In the genomic region with DNA sequence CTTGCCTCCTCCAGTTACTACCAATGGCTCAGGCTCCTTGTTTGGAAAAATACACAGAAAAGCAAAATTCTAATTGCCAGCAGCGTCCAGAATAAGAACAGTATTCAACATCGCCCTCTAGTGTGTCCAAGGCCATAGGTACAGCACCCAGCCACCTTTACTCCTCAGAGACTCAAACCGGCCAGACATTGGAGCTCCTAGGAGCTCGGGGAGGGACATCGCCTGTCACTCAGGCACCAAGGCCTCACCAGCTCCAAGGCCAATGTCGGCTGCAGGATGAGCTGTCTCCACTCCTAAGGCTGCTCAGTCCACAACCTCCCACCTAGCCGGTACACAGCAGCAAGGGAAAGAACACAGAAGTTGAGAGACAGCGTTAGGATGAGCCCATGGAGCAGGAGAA, we compare ENCODE assay signal across 8 mouse cellular contexts.
A peak's percentile ranks its signal among the peaks of the same experiment; 100 is the strongest.
DNase-seq lines count a peak whose midpoint lies in the region; ATAC-seq and TF ChIP-seq lines count a peak whose summit lies in the region.

No protein-coding gene starts in this region.

- H3K4me3 ChIP-seq in forebrain, embryonic 13.5 days = no peak overlapping the region
- peak overlapping the region; percentile 26; the same call in 1 of the 2 replicates for H3K4me3 ChIP-seq in layer of hippocampus, adult 2 months
- no peak overlapping the region for H3K4me3 ChIP-seq in neural tube, embryonic 12.5 days

- DNase-seq in frontal cortex, postnatal 25 days (ENCODE audit: low spot score in 2 of 2) = no peak
- peak; percentile 53 for DNase-seq in testis, postnatal 10 days (ENCODE audit: low spot score)
- DNase-seq in testis, postnatal 14 days (ENCODE audit: low spot score) = no peak
- no peak for DNase-seq in layer of hippocampus, adult 2 months (ENCODE audit: low spot score in 2 of 2)
- DNase-seq in spleen, adult 12 weeks (ENCODE audit: low spot score) = no peak

- peaks cover 23% of the 10 kb centered on the region for H3K4me1 ChIP-seq in forebrain, embryonic 13.5 days
- H3K4me1 ChIP-seq in neural tube, embryonic 12.5 days = peaks cover 22% of the 10 kb centered on the region

- H3K36me3 ChIP-seq in forebrain, embryonic 13.5 days (ENCODE audit: poor library complexity, severe bottlenecking) = no peaks in the 10 kb centered on the region
- no peaks in the 10 kb centered on the region for H3K36me3 ChIP-seq in neural tube, embryonic 12.5 days

- peak; percentile 55 for ATAC-seq in frontal cortex, adult (ENCODE audit: low TSS enrichment)
- 0 out of 2 replicates have a peak, but pooled peaks have one; percentile 14 for ATAC-seq in forebrain, embryonic 13.5 days
- ATAC-seq in neural tube, embryonic 12.5 days (ENCODE audit: low FRiP score, low read depth) = no peak

- H3K27ac ChIP-seq in forebrain, embryonic 13.5 days = no peak overlapping the region
- H3K27ac ChIP-seq in layer of hippocampus, adult 2 months = peak overlapping the region; percentile 93
- no peak overlapping the region for H3K27ac ChIP-seq in neural tube, embryonic 12.5 days

- no peaks in the 10 kb centered on the region for H3K9me3 ChIP-seq in forebrain, embryonic 13.5 days (replicated peaks)
- no peaks in the 10 kb centered on the region for H3K9me3 ChIP-seq in neural tube, embryonic 12.5 days

- H3K9ac ChIP-seq in forebrain, embryonic 13.5 days = peak overlapping the region; percentile 60; the same call in 1 of the 2 replicates
- no peak overlapping the region for H3K9ac ChIP-seq in neural tube, embryonic 12.5 days

- TF ChIP-seq CTCF in layer of hippocampus, adult 2 months (conservative IDR thresholded peaks at IDR 0.05) = peak; percentile 75

- peak overlapping the region; percentile 54 for H3K4me2 ChIP-seq in forebrain, embryonic 13.5 days
- peak overlapping the region; percentile 56 for H3K4me2 ChIP-seq in neural tube, embryonic 12.5 days (replicated peaks)

- no peaks in the 10 kb centered on the region for H3K27me3 ChIP-seq in forebrain, embryonic 13.5 days
- H3K27me3 ChIP-seq in neural tube, embryonic 12.5 days (replicated peaks) = no peaks in the 10 kb centered on the region

- 33% methylated on average over 8 of the region's 8 CpGs for WGBS in forebrain, embryonic 13.5 days
- 38% methylated on average over 8 of the region's 8 CpGs for WGBS in neural tube, embryonic 12.5 days
